Mouse (Mus musculus) kidney, embryonic 14.5 days (tissue): ENCODE data around the gene Pacs2. TPM values are rescaled to one million over a fixed set of nuclear protein-coding genes. Genes with fewer than 3 reads are reported as not detected.

Experiments
- ATAC-seq: fragments of 200-750 bp; cut with Nextera tagmentation; 2 replicates; pipeline ENCODE4 v1.8.0; 2017; ENCODE audit warnings: moderate number of reproducible peaks, mild to moderate bottlenecking, moderate TSS enrichment, moderate library complexity; ENCODE audit not compliant: low FRiP score, low TSS enrichment
- H3K27ac ChIP-seq: fragments of 300-500 bp; sonication (generic); 2 replicates; pipeline ENCODE4 v1.5.1; 2014; ENCODE audit warnings: low read depth, mild to moderate bottlenecking, low read length, moderate library complexity, mixed read lengths
- H3K27me3 ChIP-seq: fragments of 300-500 bp; sonication (generic); 2 replicates; pipeline ENCODE4 v1.6.1; 2014; ENCODE audit warnings: mild to moderate bottlenecking, low read length; ENCODE audit not compliant: control insufficient read depth, insufficient read depth
- H3K36me3 ChIP-seq: fragments of 300-500 bp; sonication (generic); 2 replicates; pipeline ENCODE4 v1.6.1; 2014; ENCODE audit warnings: low read length, mixed read lengths; ENCODE audit not compliant: control insufficient read depth, insufficient read depth
- H3K4me1 ChIP-seq: fragments of 300-500 bp; sonication (generic); 2 replicates; pipeline ENCODE4 v1.6.1; 2014; ENCODE audit warnings: low read length, mixed read lengths; ENCODE audit not compliant: control insufficient read depth, insufficient read depth
- H3K4me2 ChIP-seq: fragments of 300-500 bp; sonication (generic); replicated peaks from 2 replicates; pipeline ENCODE4 v1.6.1; 2014; ENCODE audit warnings: low read depth, mild to moderate bottlenecking, low read length
- H3K4me3 ChIP-seq: fragments of 300-500 bp; sonication (generic); 2 replicates; pipeline ENCODE4 v1.5.1; 2014; ENCODE audit warnings: mild to moderate bottlenecking, low read length
- H3K9ac ChIP-seq: fragments of 300-500 bp; sonication (generic); 2 replicates; pipeline ENCODE4 v1.6.1; 2014; ENCODE audit warnings: low read depth, mild to moderate bottlenecking, low read length, moderate library complexity
- H3K9me3 ChIP-seq: fragments of 300-500 bp; sonication (generic); 2 replicates; pipeline ENCODE4 v1.6.1; 2016; ENCODE audit warnings: low read length; ENCODE audit not compliant: control insufficient read depth
- WGBS: fragments of 180-500 bp; shearing (Covaris S2); extraction: QIAGEN DNeasy Blood & Tissue Kit; methylation state at CpG from one replicate; pipeline ENCODE4 v1.1.7; 2014; 5-methylcytosine and 5-hydroxymethylcytosine counted together
- polyA plus RNA-seq: library from polyadenylated mRNA; unstranded; fragments of >200 nt; fragmentation: Nextera tagmentation; extraction: Ambion mirVana; gene quantifications from 2 replicates; pipeline ENCODE4 v1.2.1, GENCODE M21; 2014

Gene Pacs2
- polyA plus RNA-seq, 1 experiment from 2014 or later: 14.6 TPM

- no peak for ATAC-seq
- Histone ChIP-seq H3K4me3 (no peak overlapping the region), H3K27ac (no peak overlapping the region), H3K27me3 (no peaks in the 10 kb centered on the region), H3K4me1 (peaks cover 15% of the 10 kb centered on the region), H3K4me2 (no peak overlapping the region), H3K36me3 (no peaks in the 10 kb centered on the region; the same call in 1 of the 2 replicates), H3K9me3 (no peaks in the 10 kb centered on the region), H3K9ac (no peak overlapping the region)
- 75% methylated on average over 8 of the region's 8 CpGs for WGBS
Observed at GRCm38 (mm10) chr12:113016976-113017375, 2.7 kb downstream of the Pacs2 start.

- no peaks in the 10 kb centered on the region for H3K27me3 ChIP-seq
- no peak overlapping the region for H3K4me3 ChIP-seq
- H3K36me3 ChIP-seq: no peaks in the 10 kb centered on the region; the same call in 1 of the 2 replicates
- no peak for ATAC-seq
- 87% methylated on average over 9 of the region's 9 CpGs for WGBS
- no peak overlapping the region for H3K4me2 ChIP-seq
- no peaks in the 10 kb centered on the region for H3K9me3 ChIP-seq
- peaks cover 15% of the 10 kb centered on the region for H3K4me1 ChIP-seq
- H3K9ac ChIP-seq: no peak overlapping the region
- H3K27ac ChIP-seq: no peak overlapping the region
Observed at GRCm38 (mm10) chr12:113017429-113017984, 3.2 kb downstream of the Pacs2 start.

GRCm38 (mm10) chr12:113018763-113019162 is 4.5 kb downstream of the Pacs2 start:
- 86% methylated on average over 4 of the region's 4 CpGs for WGBS
- no peak for ATAC-seq
- Histone ChIP-seq H3K4me1 (peaks cover 13% of the 10 kb centered on the region), H3K36me3 (peaks cover 3% of the 10 kb centered on the region; the same call in 1 of the 2 replicates), H3K4me3 (no peak overlapping the region), H3K27me3 (no peaks in the 10 kb centered on the region), H3K9me3 (no peaks in the 10 kb centered on the region), H3K27ac (no peak overlapping the region), H3K4me2 (no peak overlapping the region), H3K9ac (no peak overlapping the region)

- H3K36me3 ChIP-seq: peaks cover 3% of the 10 kb centered on the region; the same call in 1 of the 2 replicates
- no peaks in the 10 kb centered on the region for H3K9me3 ChIP-seq
- ATAC-seq: no peak
- H3K4me1 ChIP-seq: 0 out of 2 replicates have a peak, but pooled peaks cover 2% of the 10 kb centered on the region
- H3K4me3 ChIP-seq: no peak overlapping the region
- no peak overlapping the region for H3K9ac ChIP-seq
- no peak overlapping the region for H3K4me2 ChIP-seq
- no peak overlapping the region for H3K27ac ChIP-seq
- H3K27me3 ChIP-seq: no peaks in the 10 kb centered on the region
Observed at GRCm38 (mm10) chr12:113021488-113021887, 7.2 kb downstream of the Pacs2 start.

GRCm38 (mm10) chr12:113023082-113023481 is 8.8 kb downstream of the Pacs2 start:
- peaks cover 3% of the 10 kb centered on the region; the same call in 1 of the 2 replicates for H3K36me3 ChIP-seq
- no peaks in the 10 kb centered on the region for H3K27me3 ChIP-seq
- ATAC-seq: no peak
- H3K4me2 ChIP-seq: no peak overlapping the region
- no peak overlapping the region for H3K4me3 ChIP-seq
- 85% methylated on average over 4 of the region's 4 CpGs for WGBS
- H3K4me1 ChIP-seq: 0 out of 2 replicates have a peak, but pooled peaks cover 3% of the 10 kb centered on the region
- H3K27ac ChIP-seq: no peak overlapping the region
- H3K9ac ChIP-seq: no peak overlapping the region
- H3K9me3 ChIP-seq: no peaks in the 10 kb centered on the region

GRCm38 (mm10) chr12:113026557-113026956 is 12.2 kb downstream of the Pacs2 start:
- H3K27ac ChIP-seq: no peak overlapping the region
- H3K4me1 ChIP-seq: 0 out of 2 replicates have a peak, but pooled peaks cover 3% of the 10 kb centered on the region
- peaks cover 3% of the 10 kb centered on the region; the same call in 1 of the 2 replicates for H3K36me3 ChIP-seq
- H3K27me3 ChIP-seq: no peaks in the 10 kb centered on the region
- H3K4me2 ChIP-seq: no peak overlapping the region
- no peak overlapping the region for H3K9ac ChIP-seq
- no peaks in the 10 kb centered on the region for H3K9me3 ChIP-seq
- ATAC-seq: no peak
- no peak overlapping the region for H3K4me3 ChIP-seq
- 96% methylated on average over 1 of the region's 1 CpGs for WGBS

- H3K9me3 ChIP-seq: no peaks in the 10 kb centered on the region
- 84% methylated on average over 2 of the region's 2 CpGs for WGBS
- no peak overlapping the region for H3K4me2 ChIP-seq
- H3K9ac ChIP-seq: no peak overlapping the region
- no peak overlapping the region for H3K27ac ChIP-seq
- H3K4me3 ChIP-seq: no peak overlapping the region
- peaks cover 12% of the 10 kb centered on the region; the same call in 1 of the 2 replicates for H3K4me1 ChIP-seq
- no peak for ATAC-seq
- no peaks in the 10 kb centered on the region for H3K27me3 ChIP-seq
- peaks cover 3% of the 10 kb centered on the region; the same call in 1 of the 2 replicates for H3K36me3 ChIP-seq
Observed at GRCm38 (mm10) chr12:113027495-113027894, 13.2 kb downstream of the Pacs2 start.

GRCm38 (mm10) chr12:113028067-113028466 is 13.8 kb downstream of the Pacs2 start:
- WGBS: 51% methylated on average over 5 of the region's 5 CpGs
- Histone ChIP-seq H3K4me1 (peaks cover 17% of the 10 kb centered on the region; the same call in 1 of the 2 replicates), H3K4me2 (no peak overlapping the region), H3K4me3 (no peak overlapping the region), H3K9ac (no peak overlapping the region), H3K27me3 (no peaks in the 10 kb centered on the region), H3K9me3 (no peaks in the 10 kb centered on the region), H3K27ac (no peak overlapping the region), H3K36me3 (peaks cover 3% of the 10 kb centered on the region; the same call in 1 of the 2 replicates)
- ATAC-seq: no peak

GRCm38 (mm10) chr12:113028898-113029297 is 14.6 kb downstream of the Pacs2 start:
- Histone ChIP-seq H3K27me3 (no peaks in the 10 kb centered on the region), H3K4me1 (peaks cover 21% of the 10 kb centered on the region; the same call in 1 of the 2 replicates), H3K9ac (no peak overlapping the region), H3K4me2 (no peak overlapping the region), H3K27ac (no peak overlapping the region), H3K36me3 (no peaks in the 10 kb centered on the region), H3K4me3 (no peak overlapping the region), H3K9me3 (no peaks in the 10 kb centered on the region)
- ATAC-seq: no peak
- WGBS: 73% methylated on average over 9 of the region's 9 CpGs
